Mouse (Mus musculus): ENCODE measurements at regions not wholly inside any gene's neighbourhood (a gene's known extent, or its start where the extent isn't known, plus 50 kb on each side); places are given as distances from the start of the nearest gene placed in this dataset.

GRCm38 (mm10) chr4:142927328-142928108, 285.3 kb downstream of the Prdm2 start:
- DNase-seq (ENCODE audit: low read depth in 3 of 3, low spot score in 3 of 3): no peak
- Histone ChIP-seq H3K27ac (no peak overlapping the region), H3K4me1 (replicated peaks; ENCODE audit: control insufficient read depth in 2 of 2, insufficient read depth in 2 of 2, low read length in 1 of 2) (no peaks in the 10 kb centered on the region), H3K9ac (replicated peaks) (no peak overlapping the region), H3K9me3 (ENCODE audit: control insufficient read depth, low read length) (no peaks in the 10 kb centered on the region; the same call in 1 of the 2 replicates), H3K27me3 (ENCODE audit: control insufficient read depth, insufficient read depth, low read length) (no peaks in the 10 kb centered on the region), H3K36me3 (replicated peaks; ENCODE audit: control insufficient read depth, insufficient read depth, low read depth) (no peaks in the 10 kb centered on the region), H3K4me2 (ENCODE audit: low read depth) (no peak overlapping the region), H3K4me3 (ENCODE audit: insufficient read depth in 1 of 2, low read depth in 2 of 2, low read length in 2 of 2) (no peak overlapping the region)
- 61% methylated on average over 7 of the region's 7 CpGs for WGBS (ENCODE audit: insufficient replicate concordance)
- no peak for ATAC-seq (ENCODE audit: insufficient read depth)
- no peak for TF ChIP-seq CTCF (IDR thresholded peaks at IDR 0.05; ENCODE audit: low read depth)

GRCm38 (mm10) chr4:142925111-142925510, 287.7 kb downstream of the Prdm2 start:
- ATAC-seq (ENCODE audit: insufficient read depth): no peak
- Histone ChIP-seq H3K4me1 (replicated peaks; ENCODE audit: control insufficient read depth in 2 of 2, insufficient read depth in 2 of 2, low read length in 1 of 2) (no peaks in the 10 kb centered on the region), H3K9ac (replicated peaks) (no peak overlapping the region), H3K27me3 (ENCODE audit: control insufficient read depth, insufficient read depth, low read length) (no peaks in the 10 kb centered on the region), H3K36me3 (replicated peaks; ENCODE audit: control insufficient read depth, insufficient read depth, low read depth) (no peaks in the 10 kb centered on the region), H3K4me2 (ENCODE audit: low read depth) (no peak overlapping the region), H3K27ac (no peak overlapping the region), H3K9me3 (ENCODE audit: control insufficient read depth, low read length) (no peaks in the 10 kb centered on the region; the same call in 1 of the 2 replicates), H3K4me3 (ENCODE audit: insufficient read depth in 1 of 2, low read depth in 2 of 2, low read length in 2 of 2) (no peak overlapping the region)
- no peak for DNase-seq (ENCODE audit: low read depth in 3 of 3, low spot score in 3 of 3)
- WGBS (ENCODE audit: insufficient replicate concordance): 72% methylated on average over 8 of the region's 8 CpGs
- no peak for TF ChIP-seq CTCF (IDR thresholded peaks at IDR 0.05; ENCODE audit: low read depth)
- no peak for TF ChIP-seq EP300 (IDR thresholded peaks at IDR 0.05; ENCODE audit: low read depth)

GRCm38 (mm10) chr4:142909355-142909947, 303.3 kb downstream of the Prdm2 start:
- no peak overlapping the region for H3K4me3 ChIP-seq (ENCODE audit: insufficient read depth in 1 of 2, low read depth in 2 of 2, low read length in 2 of 2)
- no peak for DNase-seq (ENCODE audit: low read depth in 3 of 3, low spot score in 3 of 3)
- H3K9ac ChIP-seq (replicated peaks): no peak overlapping the region

GRCm38 (mm10) chr4:142908782-142909181, 304.0 kb downstream of the Prdm2 start:
- Histone ChIP-seq H3K27me3 (ENCODE audit: control insufficient read depth, insufficient read depth, low read length) (no peaks in the 10 kb centered on the region), H3K36me3 (replicated peaks; ENCODE audit: control insufficient read depth, insufficient read depth, low read depth) (no peaks in the 10 kb centered on the region), H3K4me2 (ENCODE audit: low read depth) (no peak overlapping the region), H3K4me3 (ENCODE audit: insufficient read depth in 1 of 2, low read depth in 2 of 2, low read length in 2 of 2) (no peak overlapping the region), H3K4me1 (replicated peaks; ENCODE audit: control insufficient read depth in 2 of 2, insufficient read depth in 2 of 2, low read length in 1 of 2) (no peaks in the 10 kb centered on the region), H3K9ac (replicated peaks) (no peak overlapping the region), H3K27ac (no peak overlapping the region), H3K9me3 (ENCODE audit: control insufficient read depth, low read length) (no peaks in the 10 kb centered on the region)
- ATAC-seq (ENCODE audit: insufficient read depth): no peak
- no peak for TF ChIP-seq EP300 (IDR thresholded peaks at IDR 0.05; ENCODE audit: low read depth)
- no peak for TF ChIP-seq CTCF (IDR thresholded peaks at IDR 0.05; ENCODE audit: low read depth)
- WGBS (ENCODE audit: insufficient replicate concordance): 60% methylated on average over 6 of the region's 6 CpGs
- no peak for DNase-seq (ENCODE audit: low read depth in 3 of 3, low spot score in 3 of 3)

More at GRCm38 (mm10) chr4:142909355-142909947, 303.3 kb downstream of the Prdm2 start:
- 47% methylated on average over 17 of the region's 17 CpGs for WGBS (ENCODE audit: insufficient replicate concordance)
- Histone ChIP-seq H3K27ac (no peak overlapping the region), H3K36me3 (replicated peaks; ENCODE audit: control insufficient read depth, insufficient read depth, low read depth) (no peaks in the 10 kb centered on the region), H3K4me2 (ENCODE audit: low read depth) (no peak overlapping the region), H3K27me3 (ENCODE audit: control insufficient read depth, insufficient read depth, low read length) (no peaks in the 10 kb centered on the region), H3K9me3 (ENCODE audit: control insufficient read depth, low read length) (no peaks in the 10 kb centered on the region), H3K4me1 (replicated peaks; ENCODE audit: control insufficient read depth in 2 of 2, insufficient read depth in 2 of 2, low read length in 1 of 2) (no peaks in the 10 kb centered on the region)
- no peak for TF ChIP-seq CTCF (IDR thresholded peaks at IDR 0.05; ENCODE audit: low read depth)
- no peak for TF ChIP-seq EP300 (IDR thresholded peaks at IDR 0.05; ENCODE audit: low read depth)
- ATAC-seq (ENCODE audit: insufficient read depth): no peak

- ATAC-seq (ENCODE audit: insufficient read depth): no peak
- no peak for DNase-seq (ENCODE audit: low read depth in 3 of 3, low spot score in 3 of 3)
- no peak overlapping the region for H3K27ac ChIP-seq
- no peaks in the 10 kb centered on the region for H3K27me3 ChIP-seq (ENCODE audit: control insufficient read depth, insufficient read depth, low read length)
- WGBS (ENCODE audit: insufficient replicate concordance): 56% methylated on average over 9 of the region's 9 CpGs
- H3K4me3 ChIP-seq (ENCODE audit: insufficient read depth in 1 of 2, low read depth in 2 of 2, low read length in 2 of 2): no peak overlapping the region
- H3K4me1 ChIP-seq (replicated peaks; ENCODE audit: control insufficient read depth in 2 of 2, insufficient read depth in 2 of 2, low read length in 1 of 2): 0 out of 4 replicates have a peak, but pooled peaks cover 0 to 3% of the 10 kb centered on the region in 2 experiments
- H3K9ac ChIP-seq (replicated peaks): no peak overlapping the region
- H3K4me2 ChIP-seq (ENCODE audit: low read depth): no peak overlapping the region
- no peaks in the 10 kb centered on the region for H3K9me3 ChIP-seq (ENCODE audit: control insufficient read depth, low read length)
- H3K36me3 ChIP-seq (replicated peaks; ENCODE audit: control insufficient read depth, insufficient read depth, low read depth): no peaks in the 10 kb centered on the region
- no peak for TF ChIP-seq EP300 (IDR thresholded peaks at IDR 0.05; ENCODE audit: low read depth)
- no peak for TF ChIP-seq CTCF (IDR thresholded peaks at IDR 0.05; ENCODE audit: low read depth)
Measured at GRCm38 (mm10) chr4:142903356-142904032, 309.3 kb downstream of the Prdm2 start.

All from liver, embryonic 14.5 days (tissue).